Mouse (Mus musculus) heart, adult 2 months (tissue): ENCODE results near the gene Foxp1.

Experiments
- CTCF ChIP-seq: fragments of 200-600 bp; IDR thresholded peaks from 2 replicates; pipeline ENCODE4 v1.8.1; 2022; ENCODE audit warnings: antibody characterized with exemption, mild to moderate bottlenecking, moderate library complexity
- POLR2A ChIP-seq: fragments of 200-500 bp; IDR thresholded peaks from 2 replicates; pipeline ENCODE4 v1.6.1; 2011; ENCODE audit warnings: mild to moderate bottlenecking, low read depth, low read length, control low read depth; ENCODE audit not compliant: insufficient read depth

GRCm38 (mm10) chr6:98959333-98959732 is 563.2 kb downstream of the Foxp1 start:
- TF ChIP-seq CTCF (no peak), POLR2A (no peak)
